Mouse (Mus musculus): ENCODE results near the gene Dbx1.
A peak's percentile ranks its signal among the peaks of the same experiment; 100 is the strongest.

Gene Dbx1

DNA sequence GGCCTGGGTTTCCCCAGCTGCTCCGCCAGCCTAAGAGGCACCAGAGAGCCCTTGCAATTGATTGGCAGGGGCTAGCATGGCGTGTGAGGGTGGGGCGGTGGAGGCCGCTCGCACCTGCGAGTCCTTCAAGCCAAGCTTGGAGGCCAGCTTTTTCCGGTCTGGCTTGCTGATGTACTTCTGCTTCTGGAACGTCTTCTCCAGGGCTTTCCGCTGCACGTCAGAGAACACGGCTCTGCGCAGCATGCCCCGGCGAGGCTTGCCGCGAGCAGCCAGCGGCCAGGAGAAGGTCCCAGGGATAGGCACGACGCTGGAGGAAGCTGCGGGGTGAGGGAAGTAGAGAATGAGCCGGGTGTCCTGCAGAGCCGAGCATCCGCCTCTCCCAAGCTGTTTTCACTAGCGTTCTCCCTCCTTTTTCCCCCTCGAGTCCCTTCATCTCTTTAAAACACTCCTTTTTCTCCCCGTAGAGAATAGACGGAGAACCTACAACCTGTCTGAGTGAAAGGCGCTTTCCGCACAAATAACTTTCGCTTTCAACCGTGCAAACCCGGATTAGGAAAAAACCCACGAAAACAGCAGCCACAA is 3.2 kb downstream of the Dbx1 start:
- DNase-seq (ENCODE audit: low spot score in 2 of 2), result peak; percentile 5 to 8

DNA sequence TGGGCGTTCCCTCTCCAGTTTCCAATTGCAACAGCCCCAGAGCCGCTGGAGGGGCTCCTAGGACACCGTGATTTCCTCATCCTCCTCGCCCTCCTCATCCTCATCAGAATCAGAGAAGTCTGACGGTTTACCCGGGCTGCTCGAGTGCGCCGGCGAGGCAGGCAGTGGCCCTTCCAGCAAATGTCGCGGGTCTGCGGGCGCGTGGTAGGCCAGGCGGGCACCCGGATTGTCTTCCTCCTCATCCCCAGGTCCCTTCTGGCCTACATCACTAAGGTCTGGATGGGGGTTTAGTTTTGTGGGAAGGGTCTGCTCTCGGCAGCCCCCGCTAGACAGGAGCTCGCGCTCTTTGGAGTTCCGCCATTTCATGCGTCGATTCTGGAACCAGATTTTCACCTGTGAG is 4.3 kb downstream of the Dbx1 start:
- no peak for DNase-seq (ENCODE audit: low spot score in 2 of 2)

DNA sequence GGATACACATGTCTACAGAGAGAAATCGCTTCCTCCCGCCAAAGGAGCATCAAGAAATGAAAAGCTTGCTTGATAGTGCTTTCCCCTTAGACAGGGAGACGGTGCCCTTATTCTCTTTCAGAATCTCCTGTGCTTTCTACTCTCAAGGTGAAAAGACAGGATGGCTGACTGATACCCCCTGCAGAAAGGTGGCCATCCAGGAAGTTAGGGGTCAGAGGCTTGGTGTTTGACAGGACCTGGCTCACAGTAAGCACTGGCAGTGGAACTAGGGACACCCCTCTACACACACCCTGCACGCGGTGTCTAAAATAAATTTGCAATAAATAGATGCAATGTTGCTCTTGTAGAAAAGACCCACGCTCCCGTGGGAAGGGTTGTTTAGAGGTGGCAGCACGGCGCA is 4.8 kb downstream of the Dbx1 start:
- DNase-seq (ENCODE audit: low spot score in 2 of 2), result no peak

DNA sequence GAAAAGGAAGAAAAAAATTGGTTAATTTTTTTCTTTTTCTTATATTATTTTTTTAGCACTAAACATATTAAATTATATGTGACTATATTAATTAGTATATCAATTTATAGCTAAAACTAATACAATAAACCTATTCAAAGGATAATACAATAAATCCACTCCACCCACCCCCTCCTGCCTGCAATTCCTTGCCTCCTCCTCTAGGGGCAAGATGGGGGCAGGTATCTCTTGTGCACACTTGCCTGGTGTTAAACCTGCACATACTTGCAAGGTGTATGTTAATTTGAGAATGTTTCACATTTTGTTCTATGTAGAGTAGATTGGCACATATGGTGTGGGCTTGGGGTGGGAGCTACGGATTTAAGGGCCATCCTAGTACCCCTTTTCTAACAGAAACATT is 16.5 kb downstream of the Dbx1 start:
- DNase-seq (ENCODE audit: low spot score in 2 of 2), result no peak

DNA sequence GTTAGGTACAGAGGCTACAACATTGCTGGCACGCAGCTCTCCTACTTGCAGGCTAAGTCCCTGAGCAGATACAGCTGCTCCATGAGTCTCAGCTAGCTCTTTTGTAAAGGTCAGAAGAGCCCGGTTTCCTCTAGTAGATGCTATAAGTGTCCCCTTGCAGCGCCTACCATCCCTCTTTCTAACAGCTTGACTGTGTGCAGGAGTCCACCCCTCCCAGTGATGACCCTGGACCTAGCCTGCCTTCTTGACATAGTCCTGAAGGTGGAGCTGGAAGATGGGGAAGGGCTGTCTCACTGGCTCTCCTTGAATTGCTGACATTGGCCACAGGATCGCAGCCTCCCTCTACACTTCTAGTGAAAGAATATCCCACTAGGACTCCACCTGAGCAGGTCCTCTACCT is 19.6 kb downstream of the Dbx1 start:
- no peak for DNase-seq (ENCODE audit: low spot score in 2 of 2)

DNA sequence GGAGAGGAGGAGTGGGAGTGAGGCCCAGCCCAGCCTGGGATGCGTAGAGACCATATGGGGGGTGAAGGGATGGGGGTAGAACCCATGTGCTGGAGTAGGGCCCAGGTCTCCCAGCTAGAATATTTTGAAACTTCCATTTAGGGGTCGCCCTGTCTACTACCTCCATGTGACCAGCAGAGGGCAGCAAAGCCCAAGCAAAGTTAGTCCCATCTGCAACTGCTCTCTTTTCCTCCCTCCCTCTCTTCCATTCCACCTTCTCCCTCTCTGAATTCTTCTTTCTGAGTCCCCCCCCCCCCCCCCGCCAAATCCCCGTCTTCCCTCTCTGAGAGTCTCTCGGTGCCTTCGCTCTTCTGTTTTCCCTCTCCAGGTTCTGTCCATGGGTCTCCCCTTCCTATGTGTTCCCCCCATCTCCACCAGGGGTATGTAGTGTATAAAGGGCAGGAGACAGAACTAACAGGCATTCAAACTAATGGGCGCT is 20.4 kb downstream of the Dbx1 start:
- peak; percentile 23 to 46 for DNase-seq (ENCODE audit: low spot score in 2 of 2)

DNA sequence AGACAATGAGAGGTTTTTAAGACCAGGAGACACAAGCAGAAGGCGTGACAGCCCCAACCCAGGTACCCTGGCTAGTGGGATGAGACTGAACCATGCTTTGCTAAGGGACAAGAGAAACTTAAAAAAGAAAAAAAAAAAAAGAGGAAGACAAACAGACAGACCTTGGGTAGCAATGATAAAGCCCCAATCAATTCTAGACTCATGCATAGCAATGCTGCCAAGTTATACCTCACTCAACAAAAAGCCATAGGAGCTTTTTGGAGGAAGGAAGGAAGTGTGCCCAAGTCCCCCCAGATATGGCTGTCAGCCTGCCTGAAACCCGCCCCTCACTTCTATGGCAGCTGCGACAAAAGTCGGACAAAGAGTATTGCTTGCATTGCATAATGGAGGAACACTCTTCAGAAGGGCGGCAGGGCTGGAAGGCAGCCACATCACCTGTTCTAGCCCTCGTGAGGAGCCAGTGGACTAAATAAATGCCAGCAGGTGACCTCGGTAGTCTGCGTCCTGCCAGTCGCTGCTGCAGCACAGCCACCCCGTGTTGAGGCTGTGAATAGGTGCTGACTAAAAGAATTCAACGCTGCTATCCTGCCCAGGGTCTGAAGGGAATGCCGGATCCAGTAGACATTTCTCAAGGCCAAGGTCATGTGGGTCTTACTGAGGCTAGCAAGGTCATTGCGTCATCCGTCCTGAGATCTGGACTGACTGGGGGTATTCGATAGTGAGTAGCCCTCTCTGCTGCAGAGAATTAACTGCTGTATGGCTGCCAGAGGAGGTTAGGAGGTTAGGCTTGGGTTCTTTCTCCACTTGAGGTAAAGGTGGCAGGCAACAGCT is 31.5 kb downstream of the Dbx1 start:
- no peak for DNase-seq (ENCODE audit: low spot score in 2 of 2)

DNA sequence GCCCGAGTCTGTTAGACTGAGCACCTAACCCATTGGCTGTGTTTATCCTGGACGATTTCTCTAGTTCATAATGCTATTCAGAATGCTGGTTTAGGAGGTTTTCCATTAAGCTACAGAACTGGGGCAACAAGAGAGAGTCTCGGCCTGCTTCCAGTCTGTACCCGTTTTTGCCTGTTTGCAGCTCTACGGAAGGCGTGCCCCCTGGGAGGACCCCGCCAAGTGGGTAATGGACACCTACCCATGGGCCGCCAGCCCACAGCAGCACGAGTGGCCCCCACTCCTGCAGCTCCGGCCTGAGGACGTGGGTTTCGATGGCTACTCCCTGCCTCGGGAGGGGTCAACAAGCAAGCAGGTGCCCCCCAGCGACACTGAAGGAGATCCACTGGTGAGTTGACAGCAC is 32.4 kb downstream of the Dbx1 start:
- DNase-seq (ENCODE audit: low spot score in 2 of 2), result no peak

DNA sequence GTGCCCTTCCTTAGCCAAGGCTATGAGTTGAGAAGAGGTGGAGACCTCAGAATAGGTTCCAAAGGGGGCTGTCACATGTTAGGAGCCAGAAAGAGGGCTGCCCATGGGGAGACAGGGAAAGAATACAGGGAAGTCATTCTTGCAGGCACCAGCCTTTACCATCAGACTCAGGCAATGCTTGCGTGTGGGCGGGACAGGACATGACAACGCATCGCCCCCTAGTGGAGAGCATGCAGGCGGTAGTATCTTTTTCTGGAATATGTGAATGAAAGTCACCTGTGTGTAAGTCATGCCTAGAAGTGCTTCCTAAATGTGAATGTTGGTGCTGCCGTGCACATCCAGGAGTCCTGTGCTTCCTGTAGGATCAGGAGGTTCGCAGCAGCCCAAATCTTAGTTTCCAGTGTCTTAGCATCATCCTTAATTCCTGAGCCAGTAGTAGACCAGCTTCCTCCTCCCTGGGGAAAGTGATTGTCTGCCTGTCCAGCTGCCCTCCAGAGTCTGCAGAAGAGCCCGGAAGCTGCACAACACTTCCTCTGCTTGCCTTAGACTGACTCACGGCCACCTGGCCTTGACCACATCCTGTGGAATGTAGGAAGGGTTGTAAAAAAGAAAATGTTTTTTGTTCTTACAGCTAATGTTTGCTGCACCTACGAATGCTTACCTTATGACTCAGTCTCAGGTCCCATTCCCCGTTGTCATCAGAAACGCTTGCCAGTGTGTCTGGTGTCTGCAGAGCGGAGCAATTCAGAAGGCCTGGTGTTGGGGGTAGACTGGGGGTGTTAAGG is 35.3 kb downstream of the Dbx1 start:
- peak; percentile 28 to 51 for DNase-seq (ENCODE audit: low spot score in 2 of 2)

DNA sequence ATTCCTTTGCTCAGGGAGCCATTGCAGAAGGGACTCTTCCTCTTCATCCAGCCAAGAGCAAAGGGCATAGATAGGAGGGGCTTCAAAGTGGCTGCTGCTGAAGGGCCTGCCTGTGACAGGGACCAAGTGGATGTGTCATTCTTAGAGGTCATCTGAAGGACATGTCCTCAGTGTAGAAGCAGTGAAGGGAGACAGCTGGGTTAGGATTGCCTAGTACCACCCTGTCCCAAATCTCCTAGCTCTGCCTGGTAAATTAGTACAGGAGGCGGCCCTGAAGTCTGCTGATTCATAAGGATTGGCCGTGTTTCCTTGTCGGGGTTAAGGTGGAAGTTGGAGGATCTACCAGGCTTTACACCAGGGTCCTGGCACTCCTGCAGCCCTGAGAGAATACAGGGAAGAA is 36.7 kb downstream of the Dbx1 start:
- DNase-seq (ENCODE audit: low spot score in 2 of 2), result no peak

DNA sequence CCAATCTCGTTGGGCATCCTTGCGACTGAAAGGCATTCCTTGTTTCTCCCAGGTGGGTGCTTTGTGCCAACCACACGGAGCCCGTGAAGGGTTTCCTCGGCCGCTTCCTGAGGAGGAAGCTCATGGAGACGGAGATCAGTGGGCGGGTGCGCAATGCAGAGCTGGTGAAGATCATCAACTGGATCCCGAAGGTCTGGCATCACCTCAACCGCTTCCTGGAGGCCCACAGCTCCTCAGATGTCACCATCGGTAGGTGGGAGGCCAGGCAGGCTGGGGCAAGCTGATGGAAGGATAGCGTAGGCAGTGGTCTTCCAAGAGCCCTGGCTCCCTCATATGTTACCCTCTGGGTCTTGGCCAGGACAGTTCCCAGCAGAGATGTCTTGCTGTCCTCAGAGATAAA is 38.4 kb downstream of the Dbx1 start:
- DNase-seq (ENCODE audit: low spot score in 2 of 2), result no peak

DNA sequence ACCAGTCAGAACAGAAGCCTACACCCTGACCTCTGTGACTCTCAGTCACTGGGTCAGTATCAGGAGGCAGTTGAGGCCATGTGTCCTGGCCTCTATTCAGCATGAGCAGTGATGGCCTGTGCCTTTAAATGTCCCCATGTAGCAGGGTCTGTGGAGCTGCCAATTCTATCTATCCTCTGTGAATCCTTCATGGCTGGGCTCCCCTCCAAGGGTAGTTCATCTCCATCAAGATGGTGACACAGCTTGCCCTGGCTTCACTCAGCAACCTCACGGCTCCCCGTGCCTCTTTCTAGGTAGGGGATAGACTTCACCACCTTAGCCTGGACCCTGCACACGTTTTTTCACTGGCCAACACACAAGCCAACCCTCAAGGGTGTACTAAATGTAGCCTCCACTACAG is 38.9 kb downstream of the Dbx1 start:
- DNase-seq (ENCODE audit: low spot score in 2 of 2), result no peak

DNA sequence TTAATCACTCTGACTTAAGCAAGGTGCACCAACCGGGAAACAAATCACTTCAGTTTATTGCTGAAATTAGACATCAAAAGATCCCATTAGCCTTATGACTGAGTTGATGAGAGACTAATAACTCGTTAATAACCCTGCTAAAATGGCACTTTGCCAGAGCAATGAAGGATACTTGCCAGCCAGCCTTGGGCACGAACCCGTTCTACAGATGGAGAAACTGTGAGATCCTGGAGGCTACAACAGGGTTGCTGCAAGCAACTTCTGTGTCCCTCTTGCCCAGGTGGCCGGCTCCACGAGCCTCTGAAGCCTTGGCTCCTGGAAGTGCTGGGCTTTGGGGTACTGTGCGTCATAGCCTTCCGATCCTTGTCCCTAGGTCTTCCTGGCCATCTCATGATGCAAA is 47.0 kb downstream of the Dbx1 start:
- no peak for DNase-seq (ENCODE audit: low spot score in 2 of 2)

DNA sequence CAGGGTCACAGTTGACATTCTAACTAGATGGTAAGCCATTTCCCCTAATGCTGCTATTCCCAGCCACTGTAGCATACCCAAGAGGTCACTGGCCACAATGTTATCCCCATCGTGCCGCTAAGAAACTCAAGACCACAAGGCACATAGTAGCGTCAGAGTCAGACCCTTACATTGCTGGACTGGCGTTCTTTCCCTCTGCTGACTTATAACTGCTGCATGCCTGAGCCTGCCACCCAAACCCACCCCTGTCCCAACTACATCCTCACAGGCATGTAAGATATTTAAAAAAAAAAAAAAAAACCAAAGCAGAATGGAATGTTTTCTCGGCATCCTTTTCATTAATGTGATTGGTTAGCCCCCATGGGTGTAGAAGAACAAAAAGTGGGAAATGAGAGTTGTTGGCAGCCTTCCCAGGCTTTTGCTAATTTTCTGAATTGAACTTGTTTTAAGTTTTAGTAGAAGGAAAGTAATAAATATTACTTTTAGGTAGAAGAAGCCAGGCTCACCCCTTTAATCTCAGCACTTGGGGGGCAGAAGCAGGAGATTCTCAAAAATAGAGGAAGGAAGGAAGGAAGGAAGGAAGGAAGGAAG is 50.0 kb downstream of the Dbx1 start:
- no peak for DNase-seq (ENCODE audit: low spot score in 2 of 2)

DNA sequence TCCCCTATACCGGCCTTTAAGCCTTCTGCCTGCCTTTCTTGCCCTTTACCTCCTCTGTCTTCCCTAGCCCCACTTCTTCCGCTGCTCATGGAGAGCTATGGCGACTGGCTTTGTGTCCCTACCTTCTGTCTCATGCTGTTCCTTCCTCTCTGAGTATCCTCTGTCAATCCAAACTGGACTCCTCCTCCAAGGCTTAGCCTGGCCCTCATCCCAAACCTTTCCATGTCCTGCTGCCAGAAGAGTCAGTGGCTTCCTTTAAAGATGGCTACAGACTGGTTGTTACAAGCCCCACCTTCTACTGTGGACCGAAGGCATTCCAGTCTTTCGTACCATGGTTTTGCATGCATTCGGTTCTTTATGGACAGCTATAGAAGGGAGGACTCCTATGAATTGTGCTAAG is 53.5 kb downstream of the Dbx1 start:
- no peak for DNase-seq (ENCODE audit: low spot score in 2 of 2)

DNA sequence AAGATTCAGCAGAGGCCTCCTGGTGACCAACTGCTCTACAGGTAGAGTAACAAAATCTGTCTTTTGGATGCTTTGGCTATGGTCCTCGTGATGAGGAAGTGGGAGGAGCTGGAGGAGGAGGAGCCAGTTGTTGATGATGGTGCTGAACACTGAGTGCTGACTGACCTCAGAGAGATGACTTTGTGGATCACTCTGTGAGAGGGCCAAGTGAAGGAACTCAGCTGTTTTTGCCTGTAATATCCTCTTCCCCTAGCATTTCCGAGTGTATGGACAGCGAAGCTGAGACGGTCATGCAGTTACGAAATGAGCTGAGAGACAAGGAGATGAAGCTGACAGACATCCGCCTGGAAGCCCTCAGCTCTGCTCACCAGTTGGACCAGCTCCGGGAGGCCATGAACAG is 54.1 kb downstream of the Dbx1 start:
- DNase-seq (ENCODE audit: low spot score in 2 of 2), result no peak

DNA sequence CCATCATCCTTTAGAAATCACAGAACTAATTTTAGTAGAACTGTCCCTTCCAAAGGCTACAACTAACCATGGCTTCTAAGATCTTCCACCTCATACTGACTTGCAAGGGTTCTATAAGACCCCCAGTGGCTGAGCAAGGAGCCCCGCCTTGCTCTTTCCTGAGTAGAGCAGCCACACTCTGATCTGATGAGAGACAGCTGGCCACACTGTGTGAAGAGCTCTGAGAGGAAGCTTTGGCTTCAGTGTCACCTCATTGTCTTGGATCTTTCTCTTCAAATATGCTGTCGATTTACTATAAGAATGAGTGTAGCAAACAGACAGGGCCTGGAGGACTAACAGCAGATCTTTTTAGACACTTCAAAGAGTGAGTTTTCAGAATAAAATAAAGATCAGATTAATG is 54.7 kb downstream of the Dbx1 start:
- DNase-seq (ENCODE audit: low spot score in 2 of 2), result no peak

Data from urinary bladder, postnatal 36 days (tissue).